Mouse (Mus musculus) monocyte, adult 59 days (primary cell): ENCODE measurements around the gene Etv3. TPM values are rescaled to one million over a fixed set of nuclear protein-coding genes. Genes with fewer than 3 reads are reported as not detected.

Experiments used
- total RNA-seq, 2 experiments: library from RNA; stranded (reverse); gene quantifications; one replicate each; pipeline ENCODE4 v1.2.4; 2023

The Etv3 gene
- total RNA-seq = 10 to 100 TPM; 65.0 to 70.3 TPM

DNA sequence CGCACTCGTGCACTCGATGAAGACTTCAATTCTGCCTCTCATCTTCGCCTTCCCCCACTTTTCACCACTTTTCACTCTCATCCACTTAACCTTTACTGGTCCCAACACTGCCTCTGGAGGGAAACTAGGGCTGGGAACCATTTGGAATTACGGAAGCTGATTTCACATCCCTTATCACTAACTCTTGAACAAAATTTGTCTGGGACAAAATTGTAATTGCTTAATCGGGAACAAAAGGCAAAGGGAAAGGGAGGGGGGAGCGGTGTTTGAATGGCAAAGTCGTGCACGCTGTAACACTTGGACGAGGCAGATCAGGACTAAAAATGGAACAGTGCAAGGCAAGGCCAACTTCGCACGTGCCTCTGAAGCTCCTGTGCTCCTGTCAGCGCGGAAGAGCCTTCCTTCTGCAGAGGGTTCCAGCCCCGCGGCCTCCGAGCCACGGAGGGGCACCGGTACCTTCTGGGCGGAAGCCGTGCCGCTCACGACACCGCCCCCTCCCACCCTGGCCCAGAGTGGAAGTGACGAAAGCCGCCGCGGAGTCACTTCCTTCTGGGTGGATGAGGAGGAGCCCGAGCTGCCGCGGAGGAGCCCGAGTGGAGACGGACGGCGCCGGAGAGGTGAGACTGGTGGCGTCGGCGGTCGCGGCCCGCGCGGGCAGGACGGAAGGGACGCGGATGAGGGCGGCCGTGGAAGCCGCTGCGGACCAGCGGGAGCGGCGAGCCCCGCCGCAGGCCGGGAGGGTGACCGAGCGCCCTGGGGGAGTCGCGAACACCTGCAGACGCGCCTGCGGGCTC lies at the start of gene Etv3:
Etv3 (plus strand) TSS at position 365 of the 794 bp plus-strand sequence.

Other genes starting within 250 kb of the Etv3 start
- gene Cd5l, start 167.5 kb upstream of the Etv3 start, total RNA-seq = 100 to 1,000 TPM in 1 of 2 experiments, 10 to 100 TPM in 1; 99.3 to 108 TPM
- 10 to 100 TPM; 19.2 to 28.8 TPM for gene Fcrl1, start 149.0 kb upstream of the Etv3 start, total RNA-seq
- gene Fcrl5, start 89.6 kb upstream of the Etv3 start, total RNA-seq = under 1 TPM; 0.31 to 0.58 TPM
- 10 to 100 TPM; 34.2 TPM for gene Arhgef11, start 92.2 kb downstream of the Etv3 start, total RNA-seq
- not detected for gene Lrrc71, start 223.2 kb downstream of the Etv3 start, total RNA-seq